In genomic region chr11:3540451-3541085, GRCm38 (mm10) we compare ENCODE assay signal across 8 mouse cellular contexts. TPM values are rescaled to one million over a fixed set of nuclear protein-coding genes. Genes with fewer than 3 reads are reported as not detected.
DNase-seq lines count a peak whose midpoint lies in the region; ATAC-seq and TF ChIP-seq lines count a peak whose summit lies in the region.

Smtn (minus strand) TSS chr11:3540612.

- H3K9me3 ChIP-seq in forebrain, embryonic 16.5 days (ENCODE audit: control insufficient read depth, low read length), result 0 out of 2 replicates have a peak, but pooled peaks cover 3% of the 10 kb centered on the region
- H3K9me3 ChIP-seq in hindbrain, embryonic 12.5 days (replicated peaks), result 0 out of 2 replicates have a peak, but pooled peaks cover 4% of the 10 kb centered on the region
- H3K9me3 ChIP-seq in midbrain, embryonic 14.5 days (ENCODE audit: control insufficient read depth, low read length), result no peaks in the 10 kb centered on the region

- TF ChIP-seq CTCF in layer of hippocampus, adult 2 months (conservative IDR thresholded peaks at IDR 0.05), result no peak

- no peak for DNase-seq in layer of hippocampus, adult 2 months (ENCODE audit: low spot score in 2 of 2)
- no peak for DNase-seq in layer of hippocampus, adult 18-20 months (ENCODE audit: low spot score in 2 of 2)
- no peak for DNase-seq in adrenal gland, adult 8-10 months
- no peak for DNase-seq in midbrain, embryonic 14.5 days
- DNase-seq in testis, postnatal 10 days (ENCODE audit: low spot score), result no peak
- DNase-seq in spleen, postnatal 36 days (ENCODE audit: low spot score in 2 of 2), result no peak

- H3K27ac ChIP-seq in layer of hippocampus, adult 2 months, result peak within 1 kb of the TSS; percentile 74
- H3K27ac ChIP-seq in forebrain, embryonic 16.5 days (ENCODE audit: low read length), result no peak within 1 kb of the TSS
- H3K27ac ChIP-seq in hindbrain, embryonic 12.5 days, result no peak within 1 kb of the TSS
- H3K27ac ChIP-seq in midbrain, embryonic 14.5 days (replicated peaks; ENCODE audit: low read depth, low read length), result no peak within 1 kb of the TSS

- H3K4me1 ChIP-seq in forebrain, embryonic 16.5 days (replicated peaks; ENCODE audit: control insufficient read depth, insufficient read depth, low read length), result peaks cover 16% of the 10 kb centered on the region
- peaks cover 27% of the 10 kb centered on the region for H3K4me1 ChIP-seq in hindbrain, embryonic 12.5 days
- H3K4me1 ChIP-seq in midbrain, embryonic 14.5 days (ENCODE audit: control insufficient read depth, insufficient read depth, low read length), result peaks cover 18% of the 10 kb centered on the region

- H3K36me3 ChIP-seq in forebrain, embryonic 16.5 days (ENCODE audit: control insufficient read depth, insufficient read depth), result no peaks in the 10 kb centered on the region
- no peaks in the 10 kb centered on the region for H3K36me3 ChIP-seq in hindbrain, embryonic 12.5 days
- H3K36me3 ChIP-seq in midbrain, embryonic 14.5 days (ENCODE audit: control insufficient read depth, insufficient read depth, low read length), result no peaks in the 10 kb centered on the region

- ATAC-seq in forebrain, embryonic 16.5 days, result no peak
- no peak for ATAC-seq in hindbrain, embryonic 12.5 days (ENCODE audit: low FRiP score)
- ATAC-seq in midbrain, embryonic 14.5 days (ENCODE audit: low FRiP score, low TSS enrichment), result no peak

- H3K4me3 ChIP-seq in layer of hippocampus, adult 2 months, result peak within 1 kb of the TSS; percentile 61
- H3K4me3 ChIP-seq in forebrain, embryonic 16.5 days (replicated peaks; ENCODE audit: low read length), result peak within 1 kb of the TSS; percentile 67
- peak within 1 kb of the TSS; percentile 53 for H3K4me3 ChIP-seq in hindbrain, embryonic 12.5 days
- peak within 1 kb of the TSS; percentile 45 for H3K4me3 ChIP-seq in midbrain, embryonic 14.5 days (replicated peaks; ENCODE audit: low read depth, low read length)

- H3K27me3 ChIP-seq in forebrain, embryonic 16.5 days (replicated peaks; ENCODE audit: control insufficient read depth, insufficient read depth, low read length), result no peaks in the 10 kb centered on the region
- no peaks in the 10 kb centered on the region for H3K27me3 ChIP-seq in hindbrain, embryonic 12.5 days
- no peaks in the 10 kb centered on the region for H3K27me3 ChIP-seq in midbrain, embryonic 14.5 days (ENCODE audit: control insufficient read depth, insufficient read depth, low read length)

- peak within 1 kb of the TSS; percentile 58 for H3K9ac ChIP-seq in forebrain, embryonic 16.5 days (replicated peaks; ENCODE audit: low read depth, low read length)
- H3K9ac ChIP-seq in hindbrain, embryonic 12.5 days, result 0 out of 2 replicates have a peak within 1 kb of the TSS, but pooled peaks have one; percentile 8
- peak within 1 kb of the TSS; percentile 56; the same call in 1 of the 2 replicates for H3K9ac ChIP-seq in midbrain, embryonic 14.5 days (replicated peaks; ENCODE audit: low read length)

- WGBS in forebrain, embryonic 16.5 days, result 91% methylated on average over 23 of the region's 23 CpGs
- WGBS in hindbrain, embryonic 12.5 days, result 93% methylated on average over 23 of the region's 23 CpGs
- WGBS in midbrain, embryonic 14.5 days, result 94% methylated on average over 23 of the region's 23 CpGs

- H3K4me2 ChIP-seq in forebrain, embryonic 16.5 days (ENCODE audit: low read length), result peak within 1 kb of the TSS; percentile 80
- H3K4me2 ChIP-seq in hindbrain, embryonic 12.5 days (replicated peaks), result peak within 1 kb of the TSS; percentile 59
- H3K4me2 ChIP-seq in midbrain, embryonic 14.5 days (ENCODE audit: low read length), result peak within 1 kb of the TSS; percentile 69

RNA-seq across cellular contexts. Expression of gene Smtn, which starts in this region (rescaled TPM):
- total RNA-seq in layer of hippocampus, adult 2 months (2021), result 10 to 100 TPM in 1 of 2 experiments, 1 to 10 TPM in 1; 7.4 to 10.3 TPM
- total RNA-seq in layer of hippocampus, adult 18-20 months (2021), result 1 to 10 TPM; 7.7 to 8.2 TPM
- 10 to 100 TPM; 36.6 to 93.0 (median 52.5) TPM for total RNA-seq in adrenal gland, adult 8-10 months (2022)
- 17.7 and 20.9 TPM in 2 replicates for polyA plus RNA-seq in forebrain, embryonic 16.5 days (2015; fragmentation: Nextera tagmentation; extraction: Ambion mirVana)
- 42.2 TPM in 2 replicates for polyA plus RNA-seq in hindbrain, embryonic 12.5 days (2016; fragmentation: Nextera tagmentation; extraction: Ambion mirVana)
- polyA plus RNA-seq in midbrain, embryonic 14.5 days (2014; fragmentation: Nextera tagmentation; extraction: Ambion mirVana), result 7.2 and 12.8 TPM in 2 replicates

Comparison
In these comparisons a context has a peak if more than half of its experiments do, and no peak if none do; other contexts are left out.
1. H3K9ac ChIP-seq: peak in every context shown above with its lines; median percentile 58 in forebrain, embryonic 16.5 days; 56 in midbrain, embryonic 14.5 days; 8 in hindbrain, embryonic 12.5 days.